Mouse (Mus musculus) brain, embryonic 18.5 days (tissue): Measurements from ENCODE around the gene Cebpz.

ENCODE experiments used
- DNase-seq: peaks from one replicate; pipeline ENCODE4 v3.0.0-alpha.2; 2012; ENCODE audit warnings: low read depth, low spot score

The Cebpz gene

GRCm38 (mm10) chr17:78936466-78937228, at the start of gene Cebpz, which contains the start of gene Ndufaf7:
Gene Cebpz (minus strand): TSS chr17:78937066.
Gene Ndufaf7 (plus strand): TSS chr17:78937136.
- DNase-seq, result peak; percentile 91

- no peak for DNase-seq
These were observed 46.9 kb upstream of the Cebpz start for GRCm38 (mm10) chr17:78983736-78984135.

- DNase-seq, result no peak
These were observed 46.3 kb upstream of the Cebpz start for GRCm38 (mm10) chr17:78983166-78983565.

GRCm38 (mm10) chr17:78968500-78968899, 31.6 kb upstream of the Cebpz start:
- DNase-seq, result no peak

- DNase-seq, result no peak
These were observed 29.4 kb upstream of the Cebpz start for GRCm38 (mm10) chr17:78966092-78966883.

GRCm38 (mm10) chr17:78964387-78964786, 27.5 kb upstream of the Cebpz start:
- DNase-seq, result no peak

GRCm38 (mm10) chr17:78959473-78959872, 22.6 kb upstream of the Cebpz start:
- no peak for DNase-seq

- DNase-seq, result no peak
These were observed 16.4 kb upstream of the Cebpz start for GRCm38 (mm10) chr17:78953240-78953639.

- DNase-seq, result no peak
These were observed 15.2 kb upstream of the Cebpz start for GRCm38 (mm10) chr17:78952070-78952469.

- no peak for DNase-seq
These were observed 14.4 kb upstream of the Cebpz start for GRCm38 (mm10) chr17:78951225-78951624.

- DNase-seq, result no peak
These were observed 5.7 kb upstream of the Cebpz start for GRCm38 (mm10) chr17:78942579-78942978.

GRCm38 (mm10) chr17:78938927-78939326, 2.1 kb upstream of the Cebpz start:
- no peak for DNase-seq

- no peak for DNase-seq
These were observed 475 bp upstream of the Cebpz start for GRCm38 (mm10) chr17:78937229-78937853.

GRCm38 (mm10) chr17:78935857-78936256, 1.0 kb downstream of the Cebpz start:
- DNase-seq, result no peak

GRCm38 (mm10) chr17:78917696-78918095, 19.2 kb downstream of the Cebpz start:
- no peak for DNase-seq

- no peak for DNase-seq
These were observed 20.0 kb downstream of the Cebpz start for GRCm38 (mm10) chr17:78916899-78917298.

- peak; percentile 79 for DNase-seq
These were observed 20.5 kb downstream of the Cebpz start, which contains the start of gene Cebpzos for GRCm38 (mm10) chr17:78916369-78916813. Gene Cebpzos (plus strand): TSS chr17:78916500.

GRCm38 (mm10) chr17:78915772-78916171, 21.1 kb downstream of the Cebpz start:
- no peak for DNase-seq

GRCm38 (mm10) chr17:78913921-78914320, 22.9 kb downstream of the Cebpz start:
- DNase-seq, result no peak

- peak; percentile 42 for DNase-seq
These were observed 24.0 kb downstream of the Cebpz start for GRCm38 (mm10) chr17:78912861-78913281.

- no peak for DNase-seq
These were observed 27.5 kb downstream of the Cebpz start for GRCm38 (mm10) chr17:78909374-78909773.

GRCm38 (mm10) chr17:78906892-78907291, 30.0 kb downstream of the Cebpz start, which contains the start of gene Sult6b1:
Gene Sult6b1 (minus strand): TSS chr17:78906992.
- DNase-seq, result no peak
